8 mouse cellular contexts compared by ENCODE assay signal in genomic region chr5:115475337-115476106, GRCm38 (mm10). TPM values are rescaled to one million over a fixed set of nuclear protein-coding genes. Genes with fewer than 3 reads are reported as not detected.
DNase-seq lines count a peak whose midpoint lies in the region; ATAC-seq and TF ChIP-seq lines count a peak whose summit lies in the region.

No protein-coding gene starts in this region.

- TF ChIP-seq POLR2A in bone marrow, adult 2 months (IDR thresholded peaks at IDR 0.05; ENCODE audit: borderline replicate concordance, control insufficient read depth, low read depth, low read length) = no peak

- H3K4me2 ChIP-seq in hindbrain, embryonic 16.5 days (ENCODE audit: low read length) = peak overlapping the region; percentile 69
- peak overlapping the region; percentile 63 for H3K4me2 ChIP-seq in limb, embryonic 13.5 days (replicated peaks)
- H3K4me2 ChIP-seq in midbrain, postnatal 0 days (ENCODE audit: low read depth, low read length, poor library complexity, severe bottlenecking) = peak overlapping the region; percentile 43

- no peaks in the 10 kb centered on the region for H3K4me1 ChIP-seq in bone marrow, adult 2 months (ENCODE audit: control insufficient read depth, insufficient read depth, low read length)
- H3K4me1 ChIP-seq in erythroblast, embryonic 14.5 days (ENCODE audit: control insufficient read depth) = peaks cover 22% of the 10 kb centered on the region
- peaks cover 8% of the 10 kb centered on the region for H3K4me1 ChIP-seq in hindbrain, embryonic 16.5 days (ENCODE audit: control insufficient read depth, insufficient read depth, low read depth, low read length)
- peaks cover 14% of the 10 kb centered on the region for H3K4me1 ChIP-seq in limb, embryonic 13.5 days
- peaks cover 3% of the 10 kb centered on the region; the same call in 1 of the 2 replicates for H3K4me1 ChIP-seq in midbrain, postnatal 0 days (ENCODE audit: insufficient read depth, low read length)

- TF ChIP-seq CTCF in bone marrow, adult 2 months (IDR thresholded peaks at IDR 0.05; ENCODE audit: control insufficient read depth, insufficient read depth, low read length) = no peak
- TF ChIP-seq CTCF in midbrain, postnatal 0 days (IDR thresholded peaks at IDR 0.05) = no peak

- H3K27ac ChIP-seq in bone marrow, adult 2 months (ENCODE audit: control insufficient read depth, insufficient read depth, low read depth, low read length, poor library complexity) = no peak overlapping the region
- peak overlapping the region; percentile 47; the same call in 1 of the 2 replicates for H3K27ac ChIP-seq in hindbrain, embryonic 16.5 days (ENCODE audit: low read depth, low read length)
- no peak overlapping the region for H3K27ac ChIP-seq in limb, embryonic 13.5 days
- peak overlapping the region; percentile 44 for H3K27ac ChIP-seq in midbrain, postnatal 0 days (ENCODE audit: low read depth, low read length)

- peaks cover 12% of the 10 kb centered on the region for H3K36me3 ChIP-seq in erythroblast, embryonic 14.5 days (ENCODE audit: control insufficient read depth)
- H3K36me3 ChIP-seq in hindbrain, embryonic 16.5 days (ENCODE audit: control insufficient read depth, insufficient read depth, low read length) = no peaks in the 10 kb centered on the region
- H3K36me3 ChIP-seq in limb, embryonic 13.5 days = peaks cover 21% of the 10 kb centered on the region
- peaks cover 5% of the 10 kb centered on the region; the same call in 1 of the 2 replicates for H3K36me3 ChIP-seq in midbrain, postnatal 0 days (ENCODE audit: insufficient read depth, low read length)

- ATAC-seq in cerebellum, adult (ENCODE audit: insufficient number of reproducible peaks, low FRiP score, low TSS enrichment) = peak; percentile 82; the same call in 1 of the 2 replicates
- peak; percentile 89 for ATAC-seq in hindbrain, embryonic 16.5 days
- peak; percentile 86 for ATAC-seq in limb, embryonic 13.5 days (ENCODE audit: low FRiP score, low read depth)
- ATAC-seq in midbrain, postnatal 0 days (ENCODE audit: low FRiP score) = peak; percentile 81

- no peak for DNase-seq in cerebellum, adult 8-10 months
- DNase-seq in midbrain, postnatal 0 days (ENCODE audit: low spot score) = peak; percentile 85
- DNase-seq in spleen, postnatal 10 days (ENCODE audit: low spot score in 2 of 2) = no peak

- peaks cover 11% of the 10 kb centered on the region for H3K27me3 ChIP-seq in erythroblast, embryonic 14.5 days (ENCODE audit: control insufficient read depth)
- no peaks in the 10 kb centered on the region for H3K27me3 ChIP-seq in hindbrain, embryonic 16.5 days (replicated peaks; ENCODE audit: control insufficient read depth, insufficient read depth, low read length)
- peaks cover 11% of the 10 kb centered on the region for H3K27me3 ChIP-seq in limb, embryonic 13.5 days
- H3K27me3 ChIP-seq in midbrain, postnatal 0 days (ENCODE audit: insufficient read depth, low read length) = no peaks in the 10 kb centered on the region

- no peaks in the 10 kb centered on the region for H3K9me3 ChIP-seq in erythroblast, embryonic 14.5 days (ENCODE audit: control insufficient read depth, low read length)
- no peaks in the 10 kb centered on the region for H3K9me3 ChIP-seq in hindbrain, embryonic 16.5 days (ENCODE audit: control insufficient read depth, low read length)
- no peaks in the 10 kb centered on the region for H3K9me3 ChIP-seq in limb, embryonic 13.5 days
- no peaks in the 10 kb centered on the region for H3K9me3 ChIP-seq in midbrain, postnatal 0 days (ENCODE audit: low read length)

- WGBS in bone marrow, adult 2 months = 36% methylated on average over 22 of the region's 22 CpGs
- 14% methylated on average over 22 of the region's 22 CpGs for whole genome bisulfite sequencing in hindbrain, embryonic 16.5 days
- WGBS in limb, embryonic 13.5 days = 13% methylated on average over 22 of the region's 22 CpGs
- 3% methylated on average over 22 of the region's 22 CpGs for WGBS in midbrain, postnatal 0 days

- peak overlapping the region; percentile 46 for H3K4me3 ChIP-seq in bone marrow, adult 2 months (replicated peaks; ENCODE audit: control insufficient read depth, low read depth, low read length)
- H3K4me3 ChIP-seq in erythroblast, embryonic 14.5 days (replicated peaks) = peak overlapping the region; percentile 19
- peak overlapping the region; percentile 46 for H3K4me3 ChIP-seq in hindbrain, embryonic 16.5 days (ENCODE audit: low read length)
- peak overlapping the region; percentile 43 for H3K4me3 ChIP-seq in limb, embryonic 13.5 days
- peak overlapping the region; percentile 29 for H3K4me3 ChIP-seq in midbrain, postnatal 0 days (ENCODE audit: low read depth, low read length)

- peak overlapping the region; percentile 66 for H3K9ac ChIP-seq in hindbrain, embryonic 16.5 days (ENCODE audit: low read depth, low read length)
- peak overlapping the region; percentile 53; the same call in 1 of the 2 replicates for H3K9ac ChIP-seq in limb, embryonic 13.5 days
- H3K9ac ChIP-seq in midbrain, postnatal 0 days (replicated peaks; ENCODE audit: low read length, poor library complexity, severe bottlenecking) = peak overlapping the region; percentile 0; the same call in 1 of the 2 replicates

RNA-seq across cellular contexts. Expression of gene Sirt4, which starts 9.0 kb away (rescaled TPM):
- polyA plus RNA-seq in bone marrow, adult 2 months (2011; ENCODE audit: insufficient read depth, insufficient read length, low replicate concordance, missing spikeins) = 9.0 and 13.2 TPM in 2 replicates
- polyA plus RNA-seq in erythroblast, embryonic 14.5 days (2012) = 0.23 and 0.45 TPM in 2 replicates
- polyA plus RNA-seq in hindbrain, embryonic 16.5 days (2015; fragmentation: Nextera tagmentation; extraction: Ambion mirVana) = 24.8 and 26.8 TPM in 2 replicates
- polyA plus RNA-seq in limb, embryonic 13.5 days (2015; fragmentation: Nextera tagmentation; extraction: Ambion mirVana) = 25.8 and 27.5 TPM in 2 replicates
- total RNA-seq in midbrain, postnatal 0 days (2014; rRNA removed) = 19.5 and 25.6 TPM in 2 replicates
- 22.4 and 27.0 TPM in 2 replicates for polyA plus RNA-seq in midbrain, postnatal 0 days (2015; fragmentation: Nextera tagmentation; extraction: Ambion mirVana)

RNA-seq across cellular contexts. Expression of gene Pla2g1b, which starts 9.5 kb away (rescaled TPM):
- 10.3 TPM in 1 of 2 replicates, not detected in the other for polyA plus RNA-seq in bone marrow, adult 2 months (2011; ENCODE audit: insufficient read depth, insufficient read length, low replicate concordance, missing spikeins)
- polyA plus RNA-seq in erythroblast, embryonic 14.5 days (2012) = not detected in 2 replicates
- not detected in 2 replicates for polyA plus RNA-seq in hindbrain, embryonic 16.5 days (2015; fragmentation: Nextera tagmentation; extraction: Ambion mirVana)
- not detected in 2 replicates for polyA plus RNA-seq in limb, embryonic 13.5 days (2015; fragmentation: Nextera tagmentation; extraction: Ambion mirVana)
- total RNA-seq in midbrain, postnatal 0 days (2014; rRNA removed) = not detected in 2 replicates
- polyA plus RNA-seq in midbrain, postnatal 0 days (2015; fragmentation: Nextera tagmentation; extraction: Ambion mirVana) = not detected in 2 replicates

RNA-seq across cellular contexts. Expression of gene Pxn, which starts 31.0 kb away (rescaled TPM):
- 32.5 and 71.6 TPM in 2 replicates for polyA plus RNA-seq in bone marrow, adult 2 months (2011; ENCODE audit: insufficient read depth, insufficient read length, low replicate concordance, missing spikeins)
- 1.6 and 2.0 TPM in 2 replicates for polyA plus RNA-seq in erythroblast, embryonic 14.5 days (2012)
- polyA plus RNA-seq in hindbrain, embryonic 16.5 days (2015; fragmentation: Nextera tagmentation; extraction: Ambion mirVana) = 19.1 and 23.9 TPM in 2 replicates
- polyA plus RNA-seq in limb, embryonic 13.5 days (2015; fragmentation: Nextera tagmentation; extraction: Ambion mirVana) = 46.9 and 54.0 TPM in 2 replicates
- total RNA-seq in midbrain, postnatal 0 days (2014; rRNA removed) = 34.6 and 39.4 TPM in 2 replicates
- polyA plus RNA-seq in midbrain, postnatal 0 days (2015; fragmentation: Nextera tagmentation; extraction: Ambion mirVana) = 15.3 and 15.9 TPM in 2 replicates

RNA-seq across cellular contexts. Expression of gene Msi1, which starts 46.1 kb away (rescaled TPM):
- 0.61 and 0.95 TPM in 2 replicates for polyA plus RNA-seq in bone marrow, adult 2 months (2011; ENCODE audit: insufficient read depth, insufficient read length, low replicate concordance, missing spikeins)
- 0.14 TPM in 1 of 2 replicates, not detected in the other for polyA plus RNA-seq in erythroblast, embryonic 14.5 days (2012)
- 23.0 and 44.5 TPM in 2 replicates for polyA plus RNA-seq in hindbrain, embryonic 16.5 days (2015; fragmentation: Nextera tagmentation; extraction: Ambion mirVana)
- polyA plus RNA-seq in limb, embryonic 13.5 days (2015; fragmentation: Nextera tagmentation; extraction: Ambion mirVana) = 18.2 and 18.4 TPM in 2 replicates
- total RNA-seq in midbrain, postnatal 0 days (2014; rRNA removed) = 72.5 and 82.9 TPM in 2 replicates
- polyA plus RNA-seq in midbrain, postnatal 0 days (2015; fragmentation: Nextera tagmentation; extraction: Ambion mirVana) = 41.1 and 52.1 TPM in 2 replicates

Comparison
In these comparisons a context has a peak if more than half of its experiments do, and no peak if none do; other contexts are left out.
1. H3K27ac ChIP-seq: peak in hindbrain, embryonic 16.5 days (single experiment) and midbrain, postnatal 0 days (single experiment); none in bone marrow, adult 2 months (single experiment) and limb, embryonic 13.5 days (single experiment).
2. H3K9ac ChIP-seq: peak in every context shown above with its lines; median percentile 66 in hindbrain, embryonic 16.5 days; 53 in limb, embryonic 13.5 days; 0 in midbrain, postnatal 0 days.
3. Peak in every context shown above with its lines, with median percentiles within 50 percentile points of each other: ATAC-seq, H3K4me3 ChIP-seq and H3K4me2 ChIP-seq.